Mouse (Mus musculus): ENCODE results near the gene Col18a1. TPM values are rescaled to one million over a fixed set of nuclear protein-coding genes. Genes with fewer than 3 reads are reported as not detected.
A peak's percentile ranks its signal among the peaks of the same experiment; 100 is the strongest.

The Col18a1 gene
- total RNA-seq, 2 experiments from 2014 or later = 31.8 to 41.9 TPM

- no peak for DNase-seq (ENCODE audit: low spot score in 2 of 2)
Measured at GRCm38 (mm10) chr10:77190967-77191915, 24.9 kb upstream of the Col18a1 start.

GRCm38 (mm10) chr10:77187427-77187826, 21.1 kb upstream of the Col18a1 start:
- DNase-seq (ENCODE audit: low spot score in 2 of 2) = no peak

DNA sequence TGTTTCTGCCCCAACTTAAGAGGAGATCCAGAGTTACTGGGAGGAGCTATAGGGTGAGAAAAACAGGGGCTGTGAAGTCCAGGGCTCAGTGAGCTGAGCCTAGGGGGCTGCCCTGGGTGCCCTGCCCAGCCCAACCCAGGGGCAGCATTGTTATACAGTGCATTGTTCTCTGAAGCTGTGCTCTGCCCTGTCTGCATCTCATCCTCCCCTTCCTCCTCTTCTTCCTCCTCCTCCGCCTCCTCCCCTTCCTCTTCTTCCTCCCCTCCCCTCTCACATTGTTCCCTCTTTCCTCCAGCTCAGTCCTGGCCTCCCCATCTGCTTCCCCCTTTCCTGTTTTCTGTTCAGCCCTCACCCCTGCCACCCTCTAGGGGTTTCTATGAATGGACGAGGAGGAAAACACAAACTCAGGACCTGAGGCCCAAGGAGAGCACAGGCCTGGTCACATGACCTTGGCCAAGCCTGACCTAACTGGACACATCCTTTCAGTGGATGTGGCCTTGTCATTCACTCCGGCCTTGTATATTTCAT, 16.5 kb upstream of the Col18a1 start:
- DNase-seq (ENCODE audit: low spot score in 2 of 2) = no peak

GRCm38 (mm10) chr10:77180110-77180509, 13.8 kb upstream of the Col18a1 start:
- DNase-seq (ENCODE audit: low spot score in 2 of 2) = no peak

GRCm38 (mm10) chr10:77178691-77179090, 12.3 kb upstream of the Col18a1 start:
- no peak for DNase-seq (ENCODE audit: low spot score in 2 of 2)

- DNase-seq (ENCODE audit: low spot score in 2 of 2) = no peak
Measured at GRCm38 (mm10) chr10:77170400-77170799, 4.1 kb upstream of the Col18a1 start.

- peak in 1 of 2 experiments; percentile 34 for DNase-seq (ENCODE audit: low spot score in 2 of 2)
Measured at GRCm38 (mm10) chr10:77165318-77165945, 916 bp downstream of the Col18a1 start.

DNA sequence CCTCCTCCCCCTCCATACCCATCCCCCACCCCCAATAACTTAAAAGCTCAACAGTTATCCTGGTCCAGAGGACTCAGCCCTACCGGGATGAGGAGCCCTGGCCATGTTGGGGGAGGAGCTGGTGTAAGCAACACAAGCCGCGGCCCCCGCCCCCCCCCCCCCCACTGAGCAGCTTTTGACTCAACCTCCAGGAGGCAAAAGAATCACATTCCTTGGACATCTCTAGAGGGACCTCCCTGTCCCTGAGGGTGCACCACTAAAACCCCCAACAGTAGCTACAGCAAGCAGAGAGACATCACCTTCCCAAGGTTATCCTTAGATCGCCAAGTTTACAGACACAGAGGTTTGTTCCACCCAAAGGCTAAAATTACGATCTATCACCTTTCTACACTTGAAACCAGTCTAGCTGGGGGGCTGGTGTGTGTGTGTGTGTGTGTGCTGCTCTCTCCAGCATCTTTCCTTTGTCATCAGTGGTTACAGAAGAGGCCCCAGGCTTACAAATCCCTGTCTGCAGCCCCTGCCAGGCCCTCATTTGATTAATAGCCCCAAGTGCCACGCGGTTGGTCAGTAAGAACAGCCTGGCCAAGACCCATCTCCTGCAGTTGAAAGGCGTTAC, 1.8 kb downstream of the Col18a1 start:
- no peak for DNase-seq (ENCODE audit: low spot score in 2 of 2)

DNA sequence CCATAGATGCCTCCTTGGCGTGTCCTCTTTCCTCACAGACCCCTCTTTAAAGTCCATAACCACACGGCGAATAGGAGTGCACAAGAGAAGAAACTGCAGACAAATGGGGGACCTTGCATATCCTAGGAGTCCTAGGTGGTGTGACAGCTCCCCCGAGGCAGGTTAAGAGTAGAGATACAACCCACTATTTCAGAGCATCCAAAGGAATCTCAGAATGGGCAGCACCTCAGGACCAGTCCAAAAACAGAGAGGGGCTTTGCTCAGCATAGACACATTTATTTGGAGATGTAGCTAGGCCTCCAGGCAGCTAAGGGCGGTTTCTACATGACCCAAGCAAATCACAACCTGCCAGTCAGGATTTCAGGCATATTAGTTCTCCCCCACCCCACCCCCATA, 2.3 kb downstream of the Col18a1 start:
- DNase-seq (ENCODE audit: low spot score in 2 of 2) = no peak

- DNase-seq (ENCODE audit: low spot score in 2 of 2) = no peak
Measured at GRCm38 (mm10) chr10:77163392-77163977, 2.9 kb downstream of the Col18a1 start.

DNA sequence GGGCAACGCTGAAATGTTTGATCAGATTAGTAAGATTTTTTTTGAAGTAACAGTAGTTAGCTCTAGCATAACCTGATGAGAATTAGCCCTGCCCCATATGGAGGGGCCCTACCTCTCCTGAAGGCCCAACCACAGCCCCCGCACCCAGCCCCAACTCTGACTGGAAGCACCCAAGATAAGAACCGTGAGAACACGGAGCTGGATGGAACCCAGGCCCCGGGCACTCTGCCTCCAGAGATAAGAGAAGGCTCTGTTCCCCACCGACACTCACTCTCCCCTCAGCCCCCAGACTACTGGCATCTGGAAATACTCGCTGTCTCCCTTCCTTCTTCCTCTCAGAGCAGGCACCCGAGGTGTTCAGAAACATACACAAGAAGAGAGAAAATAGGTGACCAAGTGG, 6.8 kb downstream of the Col18a1 start:
- DNase-seq (ENCODE audit: low spot score in 2 of 2) = no peak

DNA sequence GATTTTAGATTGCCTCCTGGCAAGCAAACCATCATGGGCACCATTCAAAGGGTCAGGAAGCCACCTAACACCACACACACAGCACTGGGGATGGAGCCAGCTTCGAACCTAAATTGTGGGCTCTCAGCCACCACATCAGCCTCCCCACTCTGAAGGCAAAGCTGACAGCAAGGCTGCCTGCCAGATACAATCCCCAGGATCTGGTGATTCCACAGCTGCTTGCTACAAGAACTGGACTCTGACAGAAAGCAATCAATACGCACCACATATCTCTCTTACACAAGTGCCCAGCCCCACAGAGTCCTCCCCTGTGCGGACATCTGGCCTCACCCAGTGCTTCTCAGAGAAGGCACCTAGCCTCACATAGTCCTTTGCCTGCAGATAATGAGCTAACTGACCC, 7.4 kb downstream of the Col18a1 start:
- DNase-seq (ENCODE audit: low spot score in 2 of 2) = no peak

DNA sequence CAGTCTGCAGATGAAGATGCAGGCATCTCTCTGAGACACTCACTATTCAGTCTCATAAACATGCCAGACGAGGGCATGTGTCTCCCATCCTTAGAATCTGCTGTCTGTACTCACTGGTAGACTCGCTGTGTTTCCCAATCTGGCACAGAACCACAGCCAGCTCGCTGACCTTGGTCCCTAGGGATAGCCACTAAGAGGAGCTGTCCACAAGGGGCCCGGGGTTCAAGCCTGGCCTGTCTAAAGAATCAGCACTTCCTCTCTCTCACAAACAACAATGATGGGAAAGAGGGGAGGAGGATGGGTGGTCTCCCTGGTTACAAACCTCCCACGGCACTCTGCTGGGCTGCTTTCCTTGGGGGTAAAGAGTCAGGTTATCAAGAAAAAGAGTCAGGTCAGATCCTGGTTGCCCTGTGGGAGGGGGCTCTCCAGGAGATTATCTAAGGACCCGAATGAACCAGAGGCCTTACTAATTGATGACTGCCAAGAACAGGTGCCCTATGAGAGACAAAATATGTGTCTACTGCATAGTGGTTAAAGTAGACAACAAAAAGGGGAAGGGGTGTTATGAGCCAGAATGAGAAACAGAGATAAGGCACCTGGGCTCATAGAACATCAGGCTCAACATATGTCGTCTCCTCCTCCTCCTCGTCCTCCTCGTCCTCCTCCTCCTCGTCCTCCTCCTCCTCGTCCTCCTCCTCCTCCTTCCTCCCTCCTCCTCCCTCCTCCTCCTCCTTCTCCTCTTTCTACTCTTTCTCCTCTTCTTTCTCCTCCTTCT, 8.9 kb downstream of the Col18a1 start:
- DNase-seq (ENCODE audit: low spot score in 2 of 2) = peak in 1 of 2 experiments; percentile 29

DNA sequence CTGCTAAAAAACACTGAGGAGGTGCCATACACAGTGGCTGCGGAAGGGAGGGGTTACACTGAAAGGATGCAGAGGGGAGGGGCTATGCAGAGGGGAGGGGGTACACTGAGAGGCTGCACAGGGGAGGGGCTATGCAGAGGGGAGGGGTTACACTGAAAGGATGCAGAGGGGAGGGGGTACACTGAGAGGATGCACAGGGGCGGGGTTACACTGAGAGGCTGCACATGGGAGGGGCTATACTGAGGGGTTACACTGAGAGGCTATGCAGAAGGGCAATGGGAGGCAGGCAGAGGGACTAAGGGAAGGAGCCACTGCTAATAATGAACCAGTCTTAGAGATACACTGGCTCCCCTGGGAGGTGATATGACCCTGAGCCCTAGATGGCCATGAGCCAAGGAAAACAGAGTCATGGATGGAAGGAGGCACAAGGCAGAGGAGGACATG, 14.1 kb downstream of the Col18a1 start:
- DNase-seq (ENCODE audit: low spot score in 2 of 2) = peak in 1 of 2 experiments; percentile 35

DNA sequence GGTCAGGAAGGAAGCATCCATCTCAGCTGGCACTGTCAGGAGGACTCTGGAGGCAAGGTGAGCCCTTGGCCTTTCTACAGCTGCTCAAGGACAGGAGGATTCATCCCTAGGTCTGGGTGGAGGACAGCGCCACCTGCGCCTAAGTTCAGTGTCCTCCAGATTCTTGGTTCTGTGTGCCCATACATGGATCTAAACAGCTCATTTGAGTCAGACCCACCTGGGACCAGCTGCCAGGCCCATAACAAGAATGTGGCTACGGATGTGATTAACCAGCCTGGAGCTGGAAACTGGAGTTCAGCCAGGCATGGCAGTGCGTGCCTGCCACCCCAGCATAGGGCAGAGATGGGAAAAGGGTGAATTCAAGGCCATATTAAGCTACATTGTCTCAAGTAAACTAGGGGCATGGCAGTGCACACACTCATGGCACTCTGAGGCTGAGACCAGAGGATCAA, 14.8 kb downstream of the Col18a1 start:
- DNase-seq (ENCODE audit: low spot score in 2 of 2) = no peak

DNA sequence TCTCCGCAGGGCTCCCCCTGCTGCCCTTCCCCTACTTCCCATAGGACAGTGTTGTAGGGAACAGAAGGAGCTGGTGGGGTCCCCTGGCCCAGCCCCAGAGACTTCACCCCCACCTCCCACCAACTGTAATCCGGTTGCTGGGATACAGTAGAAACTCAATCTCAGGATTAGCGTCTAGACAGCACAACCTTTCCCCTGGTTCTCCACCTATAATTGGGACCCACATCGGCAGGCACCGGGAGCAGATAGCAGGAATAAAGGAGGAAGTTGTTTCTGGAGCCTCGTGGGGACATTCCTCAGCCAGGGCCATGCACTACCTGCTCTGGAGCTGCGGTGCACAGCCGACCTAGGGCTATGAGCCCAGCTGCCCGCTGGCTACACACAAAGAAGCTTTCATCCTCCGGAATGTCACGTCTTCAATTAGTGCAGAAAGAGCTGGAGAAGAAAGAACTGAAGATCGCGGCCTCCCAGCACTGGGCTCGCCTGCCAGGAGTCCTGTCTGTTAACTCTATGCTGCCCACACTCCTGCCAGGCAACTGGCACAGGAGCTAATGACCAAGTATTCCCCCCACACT, 15.3 kb downstream of the Col18a1 start:
- DNase-seq (ENCODE audit: low spot score in 2 of 2) = no peak

GRCm38 (mm10) chr10:77150016-77150415, 16.3 kb downstream of the Col18a1 start:
- no peak for DNase-seq (ENCODE audit: low spot score in 2 of 2)

DNA sequence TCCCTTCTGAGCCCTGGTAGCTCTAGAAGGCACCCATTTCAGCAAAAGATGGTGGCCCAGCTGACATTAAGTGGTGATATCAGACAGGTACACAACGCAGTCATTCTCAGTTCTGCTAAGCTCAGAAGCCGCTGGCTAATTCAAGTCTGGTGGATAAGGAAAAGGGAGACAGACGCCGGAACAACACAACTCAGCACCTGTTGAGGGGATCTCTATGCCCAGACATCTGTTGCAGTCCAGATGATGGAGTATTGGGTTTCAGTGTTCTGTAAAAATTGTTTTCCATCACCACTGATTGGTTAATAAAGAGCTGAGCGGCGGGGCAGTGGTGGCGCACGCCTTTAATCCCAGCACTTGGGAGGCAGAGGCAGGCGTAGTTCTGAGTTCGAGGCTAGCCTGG, 18.8 kb downstream of the Col18a1 start:
- no peak for DNase-seq (ENCODE audit: low spot score in 2 of 2)

DNA sequence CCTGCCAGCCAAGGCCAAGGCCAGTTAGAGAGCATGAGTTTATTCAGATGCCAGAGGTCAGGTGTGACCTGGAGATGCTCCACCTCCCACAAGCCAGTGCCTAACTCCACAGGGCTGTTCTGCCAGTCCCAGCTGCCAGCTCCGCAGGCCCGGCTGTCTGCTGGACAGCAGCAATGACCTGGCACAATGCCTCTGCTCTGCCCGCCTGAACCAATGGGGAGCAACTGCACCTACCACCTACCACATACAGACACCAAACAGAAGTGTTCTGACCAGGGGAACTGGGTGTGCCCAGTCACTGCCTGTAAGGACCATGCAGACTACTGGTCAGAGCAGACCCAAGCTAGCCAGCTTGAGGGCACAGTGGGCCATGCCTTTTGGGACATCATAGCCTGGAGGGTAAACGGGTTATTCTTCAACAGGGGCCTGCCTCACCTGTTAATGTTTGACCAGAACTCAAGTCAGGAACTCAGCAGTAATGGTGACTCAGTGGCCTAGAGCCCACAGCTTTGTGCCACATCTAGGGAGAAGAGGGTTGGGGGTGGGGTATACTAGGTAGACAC, 19.4 kb downstream of the Col18a1 start:
- DNase-seq (ENCODE audit: low spot score in 2 of 2) = peak in 1 of 2 experiments; percentile 30

DNA sequence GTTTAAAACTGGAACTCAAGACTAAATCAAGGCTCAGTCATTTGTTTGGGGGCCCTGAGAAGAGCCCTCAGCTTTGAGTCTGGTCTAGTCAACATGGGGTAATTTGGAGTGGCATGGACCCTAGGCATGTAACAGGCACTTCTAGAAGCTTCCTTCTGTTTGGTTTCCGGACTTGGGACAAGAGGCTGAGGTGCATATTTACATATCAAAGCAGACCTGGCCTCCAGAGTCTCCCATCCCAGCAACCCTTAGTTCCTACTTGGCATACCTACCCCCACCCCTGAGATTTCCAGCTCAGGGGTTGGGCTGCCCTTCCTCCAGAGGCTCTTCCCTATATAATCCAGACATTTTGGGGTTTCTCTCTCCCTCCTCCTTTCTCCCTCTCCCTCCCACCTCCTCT, 20.4 kb downstream of the Col18a1 start:
- no peak for DNase-seq (ENCODE audit: low spot score in 2 of 2)
